Mouse (Mus musculus) large intestine, adult 2 months (tissue): ENCODE measurements around the gene Cs. TPM values are rescaled to one million over a fixed set of nuclear protein-coding genes. Genes with fewer than 3 reads are reported as not detected.

ENCODE experiments used
- DNase-seq: peaks from one replicate; pipeline ENCODE4 v3.0.0-alpha.2; 2012; ENCODE audit warnings: low read depth, low spot score
- WGBS: fragments of 180-500 bp; shearing (Covaris S2); methylation state at CpG from one replicate; pipeline ENCODE4 v1.1.7; 2018; 5-methylcytosine and 5-hydroxymethylcytosine counted together
- polyA plus RNA-seq: library from polyadenylated mRNA; depleted of rRNA; stranded (reverse); fragments of >200 nt; gene quantifications from 2 replicates; pipeline ENCODE4 v1.2.3, GENCODE M21; 2012; rRNA removed

Cs gene
- polyA plus RNA-seq, 1 experiment = 361 TPM

GRCm38 (mm10) chr10:128397466-128397865 lies 59.9 kb downstream of the Cs start:
- no peak for DNase-seq
- 27% methylated on average over 7 of the region's 7 CpGs for WGBS

DNA sequence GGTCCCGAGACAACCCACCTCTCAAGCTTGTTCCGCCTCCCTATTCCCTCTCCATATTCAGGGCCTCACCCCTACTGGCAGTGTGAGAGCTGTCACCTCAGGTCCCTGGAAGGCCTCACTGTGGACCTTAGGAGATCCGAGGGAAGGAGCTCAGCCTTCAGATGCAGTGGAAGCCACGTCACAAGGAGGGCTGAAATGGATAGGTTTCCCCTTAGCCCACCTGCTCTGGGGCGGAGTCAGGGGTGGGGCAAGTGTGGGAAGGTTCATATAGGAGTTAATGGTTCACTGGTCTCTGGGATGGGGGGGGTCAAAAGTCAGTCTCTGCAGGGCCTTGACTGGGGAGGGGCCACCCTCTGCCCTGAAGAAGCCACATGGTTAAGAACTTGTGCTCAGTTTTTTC lies 62.8 kb downstream of the Cs start:
- WGBS = 26% methylated on average over 5 of the region's 5 CpGs
- peak; percentile 77 for DNase-seq

GRCm38 (mm10) chr10:128401056-128401455 lies 63.5 kb downstream of the Cs start, which contains the start of gene Slc39a5:
Gene Slc39a5 (minus strand): TSS chr10:128401229.
- WGBS = 16% methylated on average over 2 of the region's 2 CpGs
- no peak for DNase-seq

DNA sequence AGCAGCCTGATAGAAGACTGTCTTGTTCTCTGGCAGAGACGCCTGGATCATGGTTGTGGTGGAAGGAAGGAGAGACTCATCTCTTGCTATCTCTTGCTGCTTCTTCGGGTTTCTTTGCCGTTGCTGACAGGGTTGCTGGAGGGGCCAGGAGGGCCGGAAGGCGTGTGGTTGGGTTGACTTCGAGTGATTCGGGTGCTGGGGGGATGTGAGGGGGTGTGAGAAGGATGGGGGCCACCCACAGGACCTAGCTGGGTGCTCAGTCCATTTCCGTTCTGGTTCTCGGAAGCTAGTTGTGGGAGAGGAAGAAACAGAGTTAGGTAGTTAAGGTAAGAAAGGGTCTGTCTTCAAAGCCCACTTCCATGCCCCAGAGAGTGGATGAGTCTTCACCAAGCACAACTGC lies 64.1 kb downstream of the Cs start:
- DNase-seq = no peak

GRCm38 (mm10) chr10:128403931-128404330 lies 66.4 kb downstream of the Cs start:
- no peak for DNase-seq
- WGBS = 86% methylated on average over 7 of the region's 7 CpGs

More for the DNA sequence above, 64.1 kb downstream of the Cs start:
- 70% methylated on average over 9 of the region's 9 CpGs for WGBS

GRCm38 (mm10) chr10:128408591-128409535 lies 71.3 kb downstream of the Cs start:
- no peak for DNase-seq
- 15% methylated on average over 35 of the region's 35 CpGs for WGBS

DNA sequence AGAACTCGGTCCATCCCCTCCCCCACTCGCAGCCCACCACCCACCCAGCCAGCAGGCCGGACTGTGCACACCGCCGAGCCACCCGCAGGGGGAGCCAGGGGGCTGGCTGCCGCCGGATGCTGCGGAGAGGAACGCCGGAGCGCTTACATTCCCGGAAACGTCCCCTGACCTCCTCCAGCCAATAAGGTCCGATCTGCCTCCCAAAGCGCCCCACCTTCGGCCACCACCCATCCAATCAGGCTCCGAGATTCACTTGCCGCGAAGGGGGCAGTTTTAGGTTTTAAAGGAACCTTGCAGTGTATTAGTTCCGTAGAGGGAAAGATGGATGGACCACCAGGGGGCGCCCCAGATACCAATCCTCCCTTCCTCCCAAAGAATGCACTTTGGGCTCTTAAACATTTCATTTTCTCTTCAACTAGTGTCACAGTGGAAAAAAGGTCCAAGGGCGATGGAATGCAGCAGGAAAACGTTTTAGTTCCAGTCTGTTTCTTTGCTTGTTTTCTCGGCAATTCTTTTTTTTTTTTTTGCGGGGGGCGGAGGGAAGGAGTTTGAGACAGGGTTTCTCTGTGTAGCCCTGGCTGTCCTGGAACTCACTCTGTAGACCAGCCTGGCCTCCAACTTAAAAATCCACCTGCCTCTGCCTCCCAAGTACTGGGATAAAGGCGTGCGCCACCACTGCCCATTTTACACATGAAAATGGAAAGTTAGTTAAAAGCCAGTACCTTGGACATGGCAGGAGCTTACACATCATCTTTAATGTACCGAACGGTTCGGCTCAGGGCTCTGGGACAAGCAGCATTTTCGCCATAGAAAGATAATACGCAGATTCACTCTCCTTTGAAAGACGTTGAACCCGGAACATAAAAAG lies 72.4 kb downstream of the Cs start:
- peak; percentile 98 for DNase-seq
- 1% methylated on average over 36 of the region's 36 CpGs for WGBS

- DNase-seq = no peak
- 4% methylated on average over 4 of the region's 4 CpGs for WGBS
Measured at GRCm38 (mm10) chr10:128410560-128410845, 73.0 kb downstream of the Cs start.

GRCm38 (mm10) chr10:128411211-128412054 lies 73.9 kb downstream of the Cs start, which contains the start of the genes Nabp2 and Rnf41:
Gene Nabp2 (minus strand): TSS chr10:128411492.
Gene Rnf41 (plus strand): TSS chr10:128411657.
- peak; percentile 80 for DNase-seq
- under 1% methylated on average over 50 of the region's 50 CpGs for WGBS

- DNase-seq = no peak
- 3% methylated on average over 14 of the region's 14 CpGs for WGBS
Measured at GRCm38 (mm10) chr10:128412055-128412381, 74.5 kb downstream of the Cs start.

Other genes starting within 250 kb of the Cs start
- gene Baz2a, start 246.2 kb upstream of the Cs start, polyA plus RNA-seq = 22.7 and 36.6 TPM in 2 replicates
- 33.1 and 43.2 TPM in 2 replicates for gene Rbms2, start 157.4 kb upstream of the Cs start, polyA plus RNA-seq
- gene Gls2, start 143.3 kb upstream of the Cs start, polyA plus RNA-seq = 2.0 and 3.3 TPM in 2 replicates
- gene Spryd4, start 125.9 kb upstream of the Cs start, polyA plus RNA-seq = 17.7 and 20.9 TPM in 2 replicates
- gene Mip, start 111.9 kb upstream of the Cs start, polyA plus RNA-seq = not detected in 2 replicates
- 5.7 TPM in 2 replicates for gene Timeless, start 105.7 kb upstream of the Cs start, polyA plus RNA-seq
- gene Apon, start 83.6 kb upstream of the Cs start, polyA plus RNA-seq = 0.11 and 0.12 TPM in 2 replicates
- 0.08 and 0.16 TPM in 2 replicates for gene Apof, start 69.1 kb upstream of the Cs start, polyA plus RNA-seq
- 18.9 and 36.4 TPM in 2 replicates for gene Stat2, start 67.2 kb upstream of the Cs start, polyA plus RNA-seq
- gene Il23a, start 39.0 kb upstream of the Cs start, polyA plus RNA-seq = 0.12 TPM in 1 of 2 replicates, not detected in the other
- 16.7 and 28.0 TPM in 2 replicates for gene Pan2, start 34.4 kb upstream of the Cs start, polyA plus RNA-seq
- 77.0 and 89.7 TPM in 2 replicates for gene Cnpy2, start 15.3 kb upstream of the Cs start, polyA plus RNA-seq
- gene Coq10a, start 31.3 kb downstream of the Cs start, polyA plus RNA-seq = 22.0 and 27.1 TPM in 2 replicates
- 17.6 and 22.9 TPM in 2 replicates for gene Ankrd52, start 39.4 kb downstream of the Cs start, polyA plus RNA-seq
- 209 and 267 TPM in 2 replicates for gene Slc39a5, start 63.5 kb downstream of the Cs start, polyA plus RNA-seq
- gene Nabp2, start 73.8 kb downstream of the Cs start, polyA plus RNA-seq = 35.6 and 39.4 TPM in 2 replicates
- 18.3 and 20.4 TPM in 2 replicates for gene Rnf41, start 73.9 kb downstream of the Cs start, polyA plus RNA-seq
- gene Smarcc2, start 121.5 kb downstream of the Cs start, polyA plus RNA-seq = 43.3 and 67.4 TPM in 2 replicates
- 1,613 and 1,784 TPM in 2 replicates for gene Myl6, start 156.4 kb downstream of the Cs start, polyA plus RNA-seq
- 1.1 and 1.4 TPM in 2 replicates for gene Myl6b, start 161.0 kb downstream of the Cs start, polyA plus RNA-seq
- gene Esyt1, start 188.1 kb downstream of the Cs start, polyA plus RNA-seq = 32.4 TPM in 2 replicates
- 10.7 and 12.2 TPM in 2 replicates for gene Zc3h10, start 210.0 kb downstream of the Cs start, polyA plus RNA-seq
- 2,450 and 2,465 TPM in 2 replicates for gene Rpl41, start 211.6 kb downstream of the Cs start, polyA plus RNA-seq
- gene Pa2g4, start 228.3 kb downstream of the Cs start, polyA plus RNA-seq = 29.3 and 31.2 TPM in 2 replicates